Mouse (Mus musculus) mesoderm, embryonic 11.5 days (tissue): ENCODE measurements at regions not wholly inside any gene's neighbourhood (a gene's known extent, or its start where the extent isn't known, plus 50 kb on each side); places are given as distances from the start of the nearest gene placed in this dataset.

Source experiments
- DNase-seq: peaks from one replicate; pipeline ENCODE4 v3.0.0-alpha.2; 2012; ENCODE audit warnings: low read depth, low spot score

- no peak for DNase-seq
These were observed 325.0 kb downstream of the Mettl4 start for GRCm38 (mm10) chr17:94424811-94425210.

- no peak for DNase-seq
These were observed 366.8 kb downstream of the Mettl4 start for GRCm38 (mm10) chr17:94382993-94383392.

- DNase-seq = no peak
These were observed 414.1 kb downstream of the Mettl4 start for GRCm38 (mm10) chr17:94335688-94336087.

- DNase-seq = no peak
These were observed 423.6 kb downstream of the Mettl4 start for GRCm38 (mm10) chr17:94326179-94326578.

GRCm38 (mm10) chr17:94291221-94291620 is 458.6 kb downstream of the Mettl4 start:
- DNase-seq = no peak

- DNase-seq = no peak
These were observed 462.1 kb downstream of the Mettl4 start for GRCm38 (mm10) chr17:94287612-94288159.

- no peak for DNase-seq
These were observed 473.0 kb downstream of the Mettl4 start for GRCm38 (mm10) chr17:94276851-94277250.

- DNase-seq = peak; percentile 37
These were observed 480.1 kb downstream of the Mettl4 start for GRCm38 (mm10) chr17:94269756-94270155.

GRCm38 (mm10) chr17:94255666-94256065 is 494.2 kb downstream of the Mettl4 start:
- DNase-seq = no peak

- no peak for DNase-seq
These were observed 495.0 kb downstream of the Mettl4 start for GRCm38 (mm10) chr17:94254801-94255200.

GRCm38 (mm10) chr17:94243821-94244220 is 506.0 kb downstream of the Mettl4 start:
- no peak for DNase-seq

GRCm38 (mm10) chr17:94226136-94226535 is 523.7 kb downstream of the Mettl4 start:
- DNase-seq = no peak
